Mouse (Mus musculus) heart, embryonic 10.5 days (tissue): ENCODE results near the gene Large1. TPM values are rescaled to one million over a fixed set of nuclear protein-coding genes. Genes with fewer than 3 reads are reported as not detected.
A peak's percentile ranks its signal among the peaks of the same experiment; 100 is the strongest.
"Not testable (repeated sequence)": the region's sequence is repeated elsewhere in the genome, so short reads cannot be mapped to it uniquely, and the experiment has no call there.

Experiments used
- DNase-seq: peaks from one replicate; pipeline ENCODE4 v3.0.0-alpha.2; 2017; ENCODE audit warnings: low spot score
- H3K27ac ChIP-seq: fragments of 300-500 bp; sonication (generic); 2 replicates; pipeline ENCODE4 v1.5.1; 2016; ENCODE audit warnings: mild to moderate bottlenecking
- H3K27me3 ChIP-seq: fragments of 300-500 bp; sonication (generic); 2 replicates; pipeline ENCODE4 v1.6.1; 2016; ENCODE audit warnings: mild to moderate bottlenecking; ENCODE audit not compliant: poor library complexity, insufficient read depth, severe bottlenecking
- H3K36me3 ChIP-seq: fragments of 300-500 bp; sonication (generic); 2 replicates; pipeline ENCODE4 v1.6.1; 2016; ENCODE audit warnings: mild to moderate bottlenecking, moderate library complexity
- H3K4me1 ChIP-seq: fragments of 300-500 bp; sonication (generic); 2 replicates; pipeline ENCODE4 v1.6.1; 2016; ENCODE audit warnings: mild to moderate bottlenecking
- H3K4me3 ChIP-seq: fragments of 300-500 bp; sonication (generic); 2 replicates; pipeline ENCODE4 v1.5.1; 2016; ENCODE audit warnings: mild to moderate bottlenecking, moderate library complexity
- H3K9me3 ChIP-seq: fragments of 300-500 bp; sonication (generic); 2 replicates; pipeline ENCODE4 v1.6.1; 2016; ENCODE audit warnings: mild to moderate bottlenecking, moderate library complexity
- WGBS: fragments of 180-500 bp; shearing (Covaris S2); methylation state at CpG from one replicate; pipeline ENCODE4 v1.1.7; 2016; 5-methylcytosine and 5-hydroxymethylcytosine counted together
- polyA plus RNA-seq: library from polyadenylated mRNA; unstranded; fragments of >200 nt; fragmentation: Nextera tagmentation; extraction: Ambion mirVana; gene quantifications from 2 replicates; pipeline ENCODE4 v1.2.1, GENCODE M21; 2016

Large1 gene
- polyA plus RNA-seq, 1 experiment from 2014 or later, result 7.5 TPM

GRCm38 (mm10) chr8:73324667-73325066 lies 28.7 kb downstream of the Large1 start:
- DNase-seq, result no peak
- no peaks in the 10 kb centered on the region for H3K4me1 ChIP-seq
- 87% methylated on average over 4 of the region's 4 CpGs for WGBS
- H3K4me3 ChIP-seq, result no peak overlapping the region
- no peak overlapping the region for H3K27ac ChIP-seq
- H3K36me3 ChIP-seq, result 0 out of 2 replicates have a peak, but pooled peaks cover 2% of the 10 kb centered on the region
- no peaks in the 10 kb centered on the region for H3K9me3 ChIP-seq
- no peaks in the 10 kb centered on the region for H3K27me3 ChIP-seq

- Histone ChIP-seq H3K4me3 (no peak overlapping the region), H3K27ac (no peak overlapping the region), H3K9me3 (no peaks in the 10 kb centered on the region), H3K27me3 (no peaks in the 10 kb centered on the region), H3K36me3 (0 out of 2 replicates have a peak, but pooled peaks cover 2% of the 10 kb centered on the region), H3K4me1 (no peaks in the 10 kb centered on the region)
- no peak for DNase-seq
- whole genome bisulfite sequencing, result 95% methylated on average over 1 of the region's 1 CpGs
Measured at GRCm38 (mm10) chr8:73323591-73323990, 29.7 kb downstream of the Large1 start.

DNA sequence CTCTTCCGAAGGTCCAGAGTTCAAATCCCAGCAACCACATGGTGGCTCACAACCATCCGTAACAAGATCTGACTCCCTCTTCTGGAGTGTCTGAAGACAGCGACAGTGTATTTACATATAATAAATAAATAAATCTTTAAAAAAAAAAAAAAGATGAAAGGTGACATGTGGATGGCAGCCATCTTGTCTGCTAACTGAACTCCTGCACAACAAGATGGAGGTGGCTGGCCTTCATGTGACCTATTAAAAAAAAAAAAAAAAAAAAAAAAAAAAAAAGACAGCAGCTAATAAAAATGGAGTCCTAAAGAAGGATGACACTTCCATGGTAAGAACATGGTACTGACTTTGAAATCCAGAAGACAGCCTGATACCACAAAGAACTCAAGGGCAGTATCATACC lies 33.8 kb downstream of the Large1 start:
- DNase-seq, H3K4me3 ChIP-seq, H3K27me3 ChIP-seq, H3K36me3 ChIP-seq, H3K4me1 ChIP-seq, H3K9me3 ChIP-seq, H3K27ac ChIP-seq: not testable (repeated sequence)
- WGBS, result 91% methylated on average over 1 of the region's 3 CpGs

DNA sequence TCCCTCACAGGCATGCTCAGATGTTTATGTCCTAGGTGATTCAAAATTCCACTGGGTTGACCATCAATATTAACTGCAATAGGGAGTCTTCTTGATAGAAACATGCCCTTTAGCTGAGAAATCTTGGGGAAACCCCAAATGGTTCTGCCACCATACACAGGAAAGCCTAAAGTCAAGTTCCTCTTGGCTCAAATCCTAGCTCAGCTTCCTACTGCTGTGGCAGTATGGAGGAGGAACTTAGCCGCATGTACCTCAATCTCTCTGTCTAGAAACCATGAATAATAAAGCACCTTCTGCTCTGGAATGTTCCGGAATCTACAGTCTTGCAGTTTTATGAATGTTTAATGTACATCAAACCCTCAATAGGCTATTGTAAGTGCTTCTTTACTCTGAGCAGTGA lies 39.4 kb downstream of the Large1 start:
- H3K4me1 ChIP-seq, result peaks cover 23% of the 10 kb centered on the region
- no peaks in the 10 kb centered on the region for H3K27me3 ChIP-seq
- WGBS, result 94% methylated on average over 2 of the region's 2 CpGs
- H3K9me3 ChIP-seq, result no peaks in the 10 kb centered on the region
- DNase-seq, result no peak
- no peak overlapping the region for H3K4me3 ChIP-seq
- 0 out of 2 replicates have a peak, but pooled peaks cover 3% of the 10 kb centered on the region for H3K36me3 ChIP-seq
- H3K27ac ChIP-seq, result no peak overlapping the region

DNA sequence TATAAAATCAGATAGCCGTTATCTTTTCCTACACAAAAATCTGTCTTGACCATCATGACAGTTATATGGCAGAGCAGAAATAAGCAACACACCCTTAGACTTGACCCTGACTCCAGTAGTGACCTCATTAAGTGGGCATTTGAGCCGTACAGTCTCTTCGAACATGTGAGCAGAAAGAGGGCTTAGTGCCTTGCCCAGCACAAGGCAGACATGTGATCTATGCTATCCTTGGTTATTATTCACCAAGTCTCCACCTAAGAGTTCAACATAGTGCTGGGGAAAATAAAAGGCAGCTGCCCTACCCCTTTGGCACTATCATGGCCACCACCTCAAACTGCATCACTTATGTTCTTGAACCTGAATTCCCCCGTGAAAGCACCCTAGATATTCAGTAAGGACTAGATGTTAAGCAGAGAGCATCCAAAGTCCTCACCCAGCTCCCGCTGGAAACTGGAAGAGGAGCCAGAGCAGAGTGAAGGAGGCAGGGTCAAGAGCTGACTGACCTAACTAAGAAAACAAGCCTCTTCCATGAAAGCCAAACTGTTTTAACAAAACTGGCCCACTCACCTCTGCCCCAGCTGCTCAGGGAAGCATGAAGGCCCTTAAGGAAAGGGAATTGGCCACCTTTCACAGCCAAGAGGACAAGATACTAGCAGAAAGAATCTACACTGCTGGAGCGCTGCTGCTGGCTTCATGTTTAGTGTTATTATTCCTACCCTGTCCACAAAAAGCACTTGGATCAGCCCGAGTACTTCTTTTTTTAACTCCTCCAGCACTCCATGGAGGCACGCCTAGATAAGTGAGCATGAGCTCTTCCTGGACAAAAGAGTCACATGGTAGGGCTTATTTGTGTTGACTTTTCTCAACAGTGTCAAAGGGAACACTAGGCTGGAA lies 40.4 kb downstream of the Large1 start:
- Histone ChIP-seq H3K27ac (peak overlapping the region; percentile 82), H3K4me3 (no peak overlapping the region)
- 48% methylated on average over 8 of the region's 8 CpGs for WGBS

GRCm38 (mm10) chr8:73310471-73310870 lies 42.9 kb downstream of the Large1 start:
- DNase-seq, result no peak
- Histone ChIP-seq H3K4me3 (no peak overlapping the region), H3K4me1 (peaks cover 26% of the 10 kb centered on the region), H3K36me3 (no peaks in the 10 kb centered on the region), H3K27me3 (no peaks in the 10 kb centered on the region), H3K27ac (no peak overlapping the region), H3K9me3 (no peaks in the 10 kb centered on the region)
- 95% methylated on average over 1 of the region's 1 CpGs for WGBS

More for the DNA sequence above, 40.4 kb downstream of the Large1 start:
- no peak for DNase-seq
- H3K36me3 ChIP-seq, result 0 out of 2 replicates have a peak, but pooled peaks cover under 1% of the 10 kb centered on the region
- H3K4me1 ChIP-seq, result peaks cover 23% of the 10 kb centered on the region
- no peaks in the 10 kb centered on the region for H3K27me3 ChIP-seq
- H3K9me3 ChIP-seq, result no peaks in the 10 kb centered on the region

DNA sequence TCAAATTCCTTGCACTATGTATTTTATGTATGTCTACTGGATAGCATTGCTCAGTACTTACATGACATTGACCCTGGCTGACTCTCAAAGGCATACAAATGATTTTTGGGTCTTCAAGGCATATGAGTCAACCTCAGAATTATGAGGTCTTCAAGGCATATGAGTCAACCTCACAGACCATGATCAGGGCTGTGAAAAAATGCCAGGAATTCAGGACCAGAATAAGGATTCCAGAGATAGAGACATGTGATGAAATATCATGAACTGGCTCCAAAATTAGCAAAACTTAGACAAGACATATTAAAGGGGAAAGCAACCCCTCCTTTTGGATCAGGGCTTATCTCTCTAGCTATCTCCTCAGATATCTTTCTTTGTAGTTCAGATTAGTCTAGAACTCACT lies 43.3 kb downstream of the Large1 start:
- Histone ChIP-seq H3K4me3 (no peak overlapping the region), H3K4me1 (peaks cover 26% of the 10 kb centered on the region), H3K27ac (no peak overlapping the region), H3K9me3 (no peaks in the 10 kb centered on the region), H3K36me3 (no peaks in the 10 kb centered on the region), H3K27me3 (no peaks in the 10 kb centered on the region)
- no peak for DNase-seq

DNA sequence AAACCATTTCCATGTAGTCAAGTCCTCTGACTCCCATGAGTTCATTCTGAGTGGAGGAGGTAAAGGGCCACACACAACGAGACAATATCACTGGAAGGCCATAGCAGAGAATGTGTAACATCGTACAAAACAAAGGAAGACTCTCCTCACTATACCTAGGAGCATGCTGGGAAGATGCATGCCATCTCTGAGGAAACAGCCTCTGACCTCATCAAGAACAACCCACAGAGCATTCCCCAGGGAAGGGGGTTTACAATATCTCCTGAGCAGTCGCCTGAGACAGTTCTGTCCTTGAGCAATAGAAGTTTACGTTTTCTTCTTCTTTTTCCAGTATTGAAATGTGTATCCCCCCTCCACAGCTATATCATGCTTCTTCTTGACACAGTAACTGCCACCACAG lies 49.4 kb downstream of the Large1 start:
- H3K27ac ChIP-seq, result no peak overlapping the region
- no peak for DNase-seq
- H3K36me3 ChIP-seq, result no peaks in the 10 kb centered on the region
- H3K27me3 ChIP-seq, result no peaks in the 10 kb centered on the region
- H3K9me3 ChIP-seq, result no peaks in the 10 kb centered on the region
- H3K4me3 ChIP-seq, result no peak overlapping the region
- peaks cover 16% of the 10 kb centered on the region; the same call in 1 of the 2 replicates for H3K4me1 ChIP-seq
- WGBS, result 67% methylated on average over 4 of the region's 4 CpGs

- H3K36me3 ChIP-seq, result no peaks in the 10 kb centered on the region
- no peaks in the 10 kb centered on the region for H3K27me3 ChIP-seq
- H3K4me1 ChIP-seq, result peaks cover 16% of the 10 kb centered on the region; the same call in 1 of the 2 replicates
- H3K4me3 ChIP-seq, result no peak overlapping the region
- H3K27ac ChIP-seq, result no peak overlapping the region
- DNase-seq, result peak; percentile 47
- WGBS, result 86% methylated on average over 3 of the region's 3 CpGs
- H3K9me3 ChIP-seq, result no peaks in the 10 kb centered on the region
Measured at GRCm38 (mm10) chr8:73302947-73303346, 50.4 kb downstream of the Large1 start.

DNA sequence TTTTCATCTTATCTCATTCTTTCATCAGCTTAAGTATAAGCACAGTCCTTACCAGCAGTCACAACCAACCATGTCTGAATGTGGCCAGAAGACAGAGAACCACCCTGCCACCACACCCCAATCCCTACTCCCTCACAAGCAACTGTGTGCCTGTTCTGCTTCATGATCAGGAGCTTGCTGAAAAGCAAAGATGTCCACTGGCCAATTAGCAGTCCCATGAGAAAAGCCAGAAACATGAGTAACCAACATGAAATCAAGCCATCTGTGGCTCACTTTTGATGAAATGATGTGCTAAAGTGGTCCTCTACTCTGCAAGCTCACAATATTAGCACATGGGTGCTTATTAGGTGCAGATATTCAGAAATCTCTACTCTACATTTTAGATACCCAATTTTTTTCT lies 57.8 kb downstream of the Large1 start:
- H3K9me3 ChIP-seq, result no peaks in the 10 kb centered on the region
- H3K27ac ChIP-seq, result no peak overlapping the region
- H3K27me3 ChIP-seq, result no peaks in the 10 kb centered on the region
- peaks cover 3% of the 10 kb centered on the region; the same call in 1 of the 2 replicates for H3K4me1 ChIP-seq
- no peaks in the 10 kb centered on the region for H3K36me3 ChIP-seq
- no peak overlapping the region for H3K4me3 ChIP-seq
- no peak for DNase-seq

- no peak overlapping the region for H3K27ac ChIP-seq
Measured at GRCm38 (mm10) chr8:73293655-73294054, 59.7 kb downstream of the Large1 start.

GRCm38 (mm10) chr8:73291630-73292029 lies 61.7 kb downstream of the Large1 start:
- Histone ChIP-seq H3K4me1 (peaks cover 3% of the 10 kb centered on the region; the same call in 1 of the 2 replicates), H3K36me3 (no peaks in the 10 kb centered on the region), H3K27ac (no peak overlapping the region), H3K9me3 (no peaks in the 10 kb centered on the region), H3K4me3 (no peak overlapping the region), H3K27me3 (no peaks in the 10 kb centered on the region)
- 86% methylated on average over 2 of the region's 2 CpGs for WGBS
- DNase-seq, result no peak

More at GRCm38 (mm10) chr8:73293655-73294054, 59.7 kb downstream of the Large1 start:
- Histone ChIP-seq H3K9me3 (no peaks in the 10 kb centered on the region), H3K4me3 (no peak overlapping the region), H3K27me3 (no peaks in the 10 kb centered on the region), H3K36me3 (no peaks in the 10 kb centered on the region), H3K4me1 (peaks cover 3% of the 10 kb centered on the region; the same call in 1 of the 2 replicates)
- DNase-seq, result no peak
- WGBS, result 70% methylated on average over 2 of the region's 2 CpGs

- no peak for DNase-seq
- Histone ChIP-seq H3K4me3 (no peak overlapping the region), H3K9me3 (no peaks in the 10 kb centered on the region), H3K4me1 (peaks cover 3% of the 10 kb centered on the region; the same call in 1 of the 2 replicates), H3K27ac (no peak overlapping the region), H3K27me3 (no peaks in the 10 kb centered on the region), H3K36me3 (no peaks in the 10 kb centered on the region)
- WGBS, result 75% methylated on average over 2 of the region's 2 CpGs
Measured at GRCm38 (mm10) chr8:73290636-73291035, 62.7 kb downstream of the Large1 start.
